ENCODE assay signal across 11 mouse cellular contexts in genomic region chr11:7160637-7161101, GRCm38 (mm10). TPM values are rescaled to one million over a fixed set of nuclear protein-coding genes. Genes with fewer than 3 reads are reported as not detected.
DNase-seq lines count a peak whose midpoint lies in the region; ATAC-seq lines count a peak whose summit lies in the region.
"Had no signal": no experiment of that assay in that cellular context is flagged by ENCODE, and none has a peak within 500 bp of the region (broad histone marks: within the 10 kb centered on the region; RNA-seq: fewer than 3 reads in every experiment).

No protein-coding gene starts in this region.

- no peak overlapping the region for H3K4me2 ChIP-seq in hindbrain, embryonic 13.5 days

- no peak for ATAC-seq in CD4-positive, CD25-positive, alpha-beta regulatory T cell, adult 4 months
- ATAC-seq in hindbrain, embryonic 13.5 days (ENCODE audit: low FRiP score): peak; percentile 67
- ATAC-seq in megakaryocyte, adult 5-6 weeks (ENCODE audit: poor library complexity, severe bottlenecking): no peak

- 30% methylated on average over 4 of the region's 4 CpGs for WGBS in hindbrain, embryonic 13.5 days
- 34% methylated on average over 4 of the region's 4 CpGs for WGBS in midbrain, embryonic 10.5 days

- no peaks in the 10 kb centered on the region for H3K9me3 ChIP-seq in hindbrain, embryonic 13.5 days
- H3K9me3 ChIP-seq in midbrain, embryonic 10.5 days (replicated peaks): no peaks in the 10 kb centered on the region

- peaks cover 25% of the 10 kb centered on the region for H3K4me1 ChIP-seq in hindbrain, embryonic 13.5 days (replicated peaks)
- peaks cover 24% of the 10 kb centered on the region for H3K4me1 ChIP-seq in midbrain, embryonic 10.5 days

- H3K27me3 ChIP-seq in hindbrain, embryonic 13.5 days: no peaks in the 10 kb centered on the region
- H3K27me3 ChIP-seq in midbrain, embryonic 10.5 days (ENCODE audit: low read depth, poor library complexity, severe bottlenecking): no peaks in the 10 kb centered on the region

- peak; percentile 11 for DNase-seq in CD4-positive, CD25-positive, alpha-beta regulatory T cell, adult 2 months (ENCODE audit: low read depth, low spot score)
- peak; percentile 40 for DNase-seq in R1 (ENCODE audit: low read depth, low spot score)
- peak; percentile 41 for DNase-seq in midbrain, embryonic 10.5 days (ENCODE audit: low spot score)
- no peak for DNase-seq in adrenal gland, adult 8-10 months
- no peak for DNase-seq in retina, postnatal 1 day
- DNase-seq: gastrocnemius, postnatal 25 days had no signal

- H3K36me3 ChIP-seq in hindbrain, embryonic 13.5 days: peaks cover 7% of the 10 kb centered on the region
- H3K36me3 ChIP-seq in midbrain, embryonic 10.5 days: peaks cover 3% of the 10 kb centered on the region; the same call in 1 of the 2 replicates

- peak overlapping the region; percentile 69 for H3K27ac ChIP-seq in hindbrain, embryonic 13.5 days
- H3K27ac ChIP-seq in midbrain, embryonic 10.5 days (replicated peaks): peak overlapping the region; percentile 85

- H3K9ac ChIP-seq in hindbrain, embryonic 13.5 days: no peak overlapping the region

- no peak overlapping the region for H3K4me3 ChIP-seq in hindbrain, embryonic 13.5 days
- no peak overlapping the region for H3K4me3 ChIP-seq in midbrain, embryonic 10.5 days

RNA-seq across cellular contexts. Expression of gene Gm11985, which starts 27.7 kb away (rescaled TPM):
- not detected for polyA plus RNA-seq in CD4-positive, CD25-positive, alpha-beta regulatory T cell, adult 4 months (2017; shearing (Covaris generic))
- polyA plus RNA-seq in hindbrain, embryonic 13.5 days (2015; fragmentation: Nextera tagmentation; extraction: Ambion mirVana): not detected in 2 replicates
- polyA plus RNA-seq in midbrain, embryonic 10.5 days (2016; fragmentation: Nextera tagmentation; extraction: Ambion mirVana): not detected in 2 replicates
- total RNA-seq in adrenal gland, adult 8-10 months (2022): not detected
- total RNA-seq in megakaryocyte, adult 5-6 weeks (2015): not detected in 2 replicates
- not detected in 2 replicates for total RNA-seq in megakaryocyte, adult 5-6 weeks (2017)
- total RNA-seq: gastrocnemius, postnatal 25 days; megakaryocyte progenitor cell, adult 5-6 weeks had no signal
- polyA plus RNA-seq: urinary bladder, adult 2 months had no signal

RNA-seq across cellular contexts. Expression of gene Igfbp1, which starts 36.9 kb away (rescaled TPM):
- not detected for polyA plus RNA-seq in CD4-positive, CD25-positive, alpha-beta regulatory T cell, adult 4 months (2017; shearing (Covaris generic))
- 0.10 TPM in 1 of 2 replicates, not detected in the other for polyA plus RNA-seq in hindbrain, embryonic 13.5 days (2015; fragmentation: Nextera tagmentation; extraction: Ambion mirVana)
- polyA plus RNA-seq in midbrain, embryonic 10.5 days (2016; fragmentation: Nextera tagmentation; extraction: Ambion mirVana): 0.22 and 0.25 TPM in 2 replicates
- not detected for total RNA-seq in adrenal gland, adult 8-10 months (2022)
- total RNA-seq in megakaryocyte, adult 5-6 weeks (2015): not detected in 2 replicates
- not detected in 2 replicates for total RNA-seq in megakaryocyte, adult 5-6 weeks (2017)
- total RNA-seq: gastrocnemius, postnatal 25 days; megakaryocyte progenitor cell, adult 5-6 weeks had no signal
- polyA plus RNA-seq: urinary bladder, adult 2 months had no signal

RNA-seq across cellular contexts. Expression of gene Igfbp3, which starts 53.1 kb away (rescaled TPM):
- polyA plus RNA-seq in CD4-positive, CD25-positive, alpha-beta regulatory T cell, adult 4 months (2017; shearing (Covaris generic)): not detected
- polyA plus RNA-seq in hindbrain, embryonic 13.5 days (2015; fragmentation: Nextera tagmentation; extraction: Ambion mirVana): 13.8 and 14.1 TPM in 2 replicates
- polyA plus RNA-seq in midbrain, embryonic 10.5 days (2016; fragmentation: Nextera tagmentation; extraction: Ambion mirVana): 8.2 and 9.6 TPM in 2 replicates
- 10 to 100 TPM; 46.2 to 81.3 (median 69.4) TPM for total RNA-seq in adrenal gland, adult 8-10 months (2022)
- total RNA-seq in megakaryocyte, adult 5-6 weeks (2015): 0.09 TPM in 1 of 2 replicates, not detected in the other
- 0.07 and 0.24 TPM in 2 replicates for total RNA-seq in megakaryocyte, adult 5-6 weeks (2017)
- total RNA-seq: megakaryocyte progenitor cell, adult 5-6 weeks had no signal

Comparison
In these comparisons a context has a peak if more than half of its experiments do, and no peak if none do; other contexts are left out.
1. DNase-seq: peak in CD4-positive, CD25-positive, alpha-beta regulatory T cell, adult 2 months (single experiment), R1 (single experiment) and midbrain, embryonic 10.5 days (single experiment); none in adrenal gland, adult 8-10 months (single experiment) and retina, postnatal 1 day (single experiment).